Mouse (Mus musculus): ENCODE measurements at regions not wholly inside any gene's neighbourhood (a gene's known extent, or its start where the extent isn't known, plus 50 kb on each side); places are given as distances from the start of the nearest gene placed in this dataset.
A peak's percentile ranks its signal among the peaks of the same experiment; 100 is the strongest.
"Not testable (repeated sequence)": the region's sequence is repeated elsewhere in the genome, so short reads cannot be mapped to it uniquely, and the experiment has no call there.

DNA sequence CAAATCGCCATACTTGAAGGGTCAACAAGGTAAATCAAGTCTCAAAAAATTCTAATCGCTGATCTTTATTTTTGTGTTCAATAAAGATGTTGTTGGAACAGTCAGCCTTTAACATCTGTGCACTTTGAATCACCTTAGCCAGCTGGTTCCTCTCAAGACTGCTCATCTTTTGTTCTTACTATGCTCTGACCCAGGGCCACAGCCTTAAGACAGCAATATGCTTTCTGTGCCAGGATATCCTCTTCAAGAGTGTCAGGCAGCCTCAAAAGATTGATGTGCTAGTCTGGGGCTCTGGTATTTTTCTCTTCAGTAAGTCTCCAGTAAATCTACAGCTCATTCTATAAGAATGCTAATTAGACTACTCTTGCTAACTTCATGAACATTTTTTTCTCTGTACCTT lies 199.9 kb downstream of the Dph6 start:
- no peak for DNase-seq (ENCODE audit: low spot score in 2 of 2)

DNA sequence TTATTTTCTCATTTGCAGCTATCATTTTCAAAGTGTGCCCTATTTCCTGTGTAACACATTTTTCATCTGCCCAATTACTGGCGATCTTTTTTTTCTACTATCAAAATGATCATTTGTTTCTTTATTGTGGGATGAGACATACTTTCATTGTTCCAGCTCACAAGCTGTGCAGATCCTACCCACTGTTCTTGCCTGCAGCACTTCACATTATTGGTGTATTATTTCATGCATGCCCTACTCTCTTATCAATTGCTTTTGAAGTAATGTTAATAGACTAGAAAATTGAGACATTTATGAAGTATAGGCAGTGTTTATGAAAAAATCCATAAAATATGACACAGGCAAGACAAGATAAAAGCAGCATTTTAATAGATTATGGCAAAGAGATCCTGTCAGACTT lies 204.6 kb downstream of the Dph6 start:
- DNase-seq (ENCODE audit: low spot score in 2 of 2): no peak

DNA sequence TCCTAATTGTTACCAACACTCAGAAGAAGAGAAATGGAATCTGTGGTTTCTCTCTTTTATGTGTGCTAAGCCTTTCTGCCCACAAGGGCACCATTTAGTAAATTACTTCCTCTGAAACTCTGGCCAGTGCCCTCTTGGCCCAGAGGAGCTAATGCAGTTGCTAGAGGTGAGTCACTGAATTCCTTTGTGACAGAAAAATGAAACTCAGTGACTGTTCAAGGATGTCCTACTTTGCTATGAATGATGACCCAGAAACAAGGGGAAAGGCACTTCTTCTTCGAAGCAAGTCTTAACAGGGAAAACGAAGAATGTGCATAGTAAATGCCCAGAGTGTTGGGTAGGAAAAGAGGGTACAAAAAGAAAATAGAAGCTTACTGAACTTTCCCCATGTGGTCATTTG lies 211.0 kb downstream of the Dph6 start:
- DNase-seq (ENCODE audit: low spot score in 2 of 2): no peak

DNA sequence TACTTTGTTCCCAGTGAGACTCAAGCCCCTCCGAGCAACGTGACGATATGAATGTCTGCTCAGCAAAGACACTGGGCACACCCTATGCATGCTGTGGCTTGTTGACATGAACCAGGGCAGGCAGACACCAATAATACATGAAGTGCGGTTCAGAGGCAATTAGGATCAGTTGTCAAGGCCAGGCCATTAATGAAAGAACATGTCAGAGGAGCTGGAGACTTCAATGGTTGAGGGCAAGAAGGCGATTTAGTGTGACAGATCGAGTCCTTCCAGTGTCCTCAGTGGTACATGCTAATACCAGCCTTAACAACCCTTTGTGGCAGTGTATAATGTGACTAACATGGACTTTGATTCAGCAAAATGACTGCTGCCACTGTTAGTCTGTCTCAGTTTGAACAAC lies 213.8 kb downstream of the Dph6 start:
- DNase-seq (ENCODE audit: low spot score in 2 of 2): no peak

DNA sequence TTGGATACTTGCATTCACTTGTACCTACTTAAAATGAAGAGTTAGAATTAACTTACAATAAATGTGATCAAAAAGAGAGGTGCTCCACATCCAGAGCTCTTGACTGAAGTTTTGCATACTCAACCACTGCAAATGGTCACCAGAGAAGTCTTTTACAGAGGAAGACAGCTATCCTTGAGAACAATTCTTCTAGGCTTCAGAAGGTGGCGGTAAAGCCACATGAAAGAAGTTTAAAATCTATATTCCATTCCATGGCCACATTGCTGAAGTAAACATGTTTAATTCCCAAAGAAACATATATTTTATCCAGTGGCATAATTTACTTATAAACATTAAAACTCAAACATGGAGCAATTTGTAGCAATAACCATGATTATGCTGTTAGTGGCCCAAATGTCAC lies 215.1 kb downstream of the Dph6 start:
- DNase-seq (ENCODE audit: low spot score in 2 of 2): no peak

DNA sequence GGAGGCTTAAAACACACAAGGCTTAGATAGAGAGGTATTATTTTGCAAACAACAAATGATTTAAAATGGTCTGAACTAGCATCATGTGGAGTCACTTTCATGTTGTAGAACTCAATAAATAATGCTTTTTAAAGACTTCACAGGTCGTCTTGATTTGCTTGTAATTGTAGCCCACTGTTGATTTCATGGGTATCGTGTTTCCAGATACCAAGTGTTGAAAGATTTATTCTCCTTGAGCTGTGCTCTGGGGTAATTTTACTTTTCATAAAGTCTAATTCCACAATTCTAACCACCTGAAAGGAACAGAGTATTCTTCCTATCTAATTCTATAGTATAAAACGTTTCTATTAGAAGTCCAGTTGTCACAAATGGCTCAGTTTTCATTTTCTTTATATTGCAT lies 216.7 kb downstream of the Dph6 start:
- DNase-seq (ENCODE audit: low spot score in 2 of 2): no peak

DNA sequence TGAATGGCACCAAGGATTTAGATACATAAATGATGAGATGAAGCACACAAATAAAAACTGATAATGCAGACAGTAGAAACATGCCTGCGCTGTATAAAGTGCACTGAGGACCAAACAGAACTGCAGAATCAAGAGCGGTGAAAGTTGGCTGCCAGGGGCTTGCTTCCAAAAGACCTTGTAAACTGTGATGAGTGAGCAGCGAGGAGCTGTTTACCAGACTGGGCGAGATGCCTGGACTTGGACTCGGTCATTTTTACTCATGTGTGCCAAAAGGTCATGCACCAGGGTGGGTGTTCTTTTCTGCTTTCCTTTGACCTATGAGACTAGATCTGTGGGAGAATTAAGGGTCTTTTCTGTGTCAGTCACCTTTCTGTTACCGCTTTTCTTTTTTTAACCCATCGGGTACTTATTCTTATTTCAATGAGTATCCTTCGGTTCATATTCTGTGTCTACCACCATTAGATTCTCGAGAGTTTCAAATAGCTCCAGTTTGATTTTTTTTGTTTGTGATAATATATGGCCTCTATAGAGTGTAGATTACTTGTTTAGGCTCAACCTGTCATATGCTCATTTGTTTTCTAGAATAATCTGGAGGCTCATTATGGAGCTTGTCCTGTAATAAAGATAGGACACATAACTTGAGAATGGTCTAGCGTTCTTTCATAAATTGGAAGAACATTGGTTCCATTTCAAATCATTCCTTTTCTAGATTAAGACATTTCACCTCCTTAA lies 226.3 kb upstream of the Zfp770 start:
- DNase-seq (ENCODE audit: low spot score in 2 of 2): peak; percentile 12 to 68

GRCm38 (mm10) chr2:114419346-114419745 lies 218.1 kb upstream of the Zfp770 start:
- no peak for DNase-seq (ENCODE audit: low spot score in 2 of 2)

- no peak for DNase-seq (ENCODE audit: low spot score in 2 of 2)
Observed at GRCm38 (mm10) chr2:114413013-114413412, 211.7 kb upstream of the Zfp770 start.

DNA sequence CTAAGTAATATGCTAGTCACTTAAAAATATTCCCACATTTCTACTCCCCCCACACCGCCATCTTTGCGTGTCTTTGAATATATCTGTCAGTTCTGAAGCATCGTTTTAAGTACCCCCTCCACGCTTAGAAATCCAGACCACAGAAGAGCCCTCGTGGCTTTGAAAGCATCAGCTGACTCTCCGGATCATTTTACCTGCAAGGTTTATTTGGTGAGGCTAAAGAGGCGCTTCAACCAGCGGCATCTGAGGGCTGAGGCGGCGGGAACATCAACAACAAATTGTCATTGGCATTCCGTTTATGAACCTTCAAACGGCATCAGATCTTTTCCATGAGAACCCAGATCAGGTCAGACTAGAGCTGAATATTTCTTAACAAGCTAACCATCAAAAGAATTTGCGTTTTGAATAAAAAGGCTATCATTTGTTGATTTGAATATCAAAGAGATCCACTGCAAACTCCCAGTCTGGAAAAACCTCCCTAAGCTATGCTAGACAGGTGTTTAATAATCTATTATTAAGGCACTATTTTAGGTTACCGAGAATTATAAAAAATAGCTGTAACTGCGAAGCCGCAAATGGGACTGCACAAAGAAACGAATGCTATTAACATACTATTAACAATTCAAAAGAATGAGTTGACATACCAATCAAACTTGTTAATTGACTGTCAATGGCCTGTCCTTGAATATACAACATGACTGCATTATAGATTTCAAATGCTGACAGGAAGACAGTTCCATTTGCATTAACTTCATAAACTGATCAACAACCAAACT lies 210.9 kb upstream of the Zfp770 start:
- no peak for DNase-seq (ENCODE audit: low spot score in 2 of 2)

- DNase-seq (ENCODE audit: low spot score in 2 of 2): no peak
Observed at GRCm38 (mm10) chr2:114410717-114411116, 209.4 kb upstream of the Zfp770 start.

- no peak for DNase-seq (ENCODE audit: low spot score in 2 of 2)
Observed at GRCm38 (mm10) chr2:114409542-114409941, 208.3 kb upstream of the Zfp770 start.

DNA sequence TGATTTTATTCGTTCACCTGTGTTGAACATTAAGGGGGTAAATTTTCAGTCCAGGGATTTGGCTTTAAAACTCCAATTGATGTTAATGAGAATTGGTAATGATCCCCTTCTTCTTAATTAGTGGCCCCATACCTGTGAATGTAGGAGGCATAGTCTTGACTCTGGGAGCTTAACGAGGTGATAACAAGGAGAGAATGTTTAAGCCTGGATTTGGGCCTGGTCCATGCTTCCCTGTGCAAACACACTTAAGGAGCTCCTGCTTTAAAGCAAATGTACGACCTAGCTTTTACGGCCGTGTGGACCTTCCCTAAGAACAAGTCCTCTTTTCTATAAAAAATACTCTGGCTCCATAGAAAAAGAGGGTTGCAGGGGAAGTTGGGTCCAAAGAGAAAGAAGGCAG lies 206.1 kb upstream of the Zfp770 start:
- DNase-seq (ENCODE audit: low spot score in 2 of 2): no peak

GRCm38 (mm10) chr2:114384566-114384965 lies 183.3 kb upstream of the Zfp770 start:
- no peak for DNase-seq (ENCODE audit: low spot score in 2 of 2)

- DNase-seq (ENCODE audit: low spot score in 2 of 2): no peak
Observed at GRCm38 (mm10) chr2:114378844-114379533, 177.7 kb upstream of the Zfp770 start.

DNA sequence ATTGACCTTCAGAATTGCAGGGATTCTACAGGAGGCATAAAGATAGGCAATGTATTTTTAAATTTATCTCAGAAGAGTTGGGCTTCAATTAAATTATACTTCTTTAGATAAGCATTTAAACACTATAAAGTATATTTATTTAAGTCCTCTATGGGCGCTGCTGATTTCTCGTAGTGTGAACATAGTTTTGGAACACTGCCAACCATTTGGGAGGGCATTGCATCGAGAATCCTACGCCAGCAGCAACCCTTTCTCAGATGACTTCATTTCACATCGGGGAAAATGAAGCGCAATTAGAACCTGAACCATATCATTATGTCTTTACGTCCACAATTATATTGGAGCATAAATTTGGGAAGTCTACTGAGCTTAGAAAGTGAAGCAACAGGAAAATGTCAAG lies 172.2 kb upstream of the Zfp770 start:
- no peak for DNase-seq (ENCODE audit: low spot score in 2 of 2)

DNA sequence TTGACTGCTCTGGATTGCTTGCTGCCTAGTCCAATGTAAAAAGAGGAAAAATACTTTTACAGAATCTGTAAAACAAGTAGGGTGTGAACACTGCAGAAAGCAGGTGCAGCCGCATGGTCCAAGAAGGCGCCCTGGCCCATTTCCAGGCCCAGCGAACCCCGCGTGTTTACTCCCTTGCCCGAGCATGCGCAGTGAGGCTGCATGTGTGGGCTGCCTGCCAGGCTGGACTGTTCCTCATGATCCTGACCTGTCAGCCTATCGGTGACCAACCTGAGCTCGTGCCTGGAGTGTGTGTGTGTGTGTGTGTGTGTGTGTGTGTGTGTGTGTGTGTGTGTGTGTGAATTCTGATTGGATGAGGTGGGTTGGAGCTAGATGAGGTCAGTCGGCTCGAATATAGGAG lies 152.6 kb upstream of the Zfp770 start:
- DNase-seq (ENCODE audit: low spot score in 2 of 2): not testable (repeated sequence)

GRCm38 (mm10) chr2:114340578-114341293 lies 139.5 kb upstream of the Zfp770 start:
- DNase-seq (ENCODE audit: low spot score in 2 of 2): no peak

- no peak for DNase-seq (ENCODE audit: low spot score in 2 of 2)
Observed at GRCm38 (mm10) chr2:114301746-114302145, 100.5 kb upstream of the Zfp770 start.

GRCm38 (mm10) chr2:114295110-114295509 lies 93.8 kb upstream of the Zfp770 start:
- no peak for DNase-seq (ENCODE audit: low spot score in 2 of 2)

DNA sequence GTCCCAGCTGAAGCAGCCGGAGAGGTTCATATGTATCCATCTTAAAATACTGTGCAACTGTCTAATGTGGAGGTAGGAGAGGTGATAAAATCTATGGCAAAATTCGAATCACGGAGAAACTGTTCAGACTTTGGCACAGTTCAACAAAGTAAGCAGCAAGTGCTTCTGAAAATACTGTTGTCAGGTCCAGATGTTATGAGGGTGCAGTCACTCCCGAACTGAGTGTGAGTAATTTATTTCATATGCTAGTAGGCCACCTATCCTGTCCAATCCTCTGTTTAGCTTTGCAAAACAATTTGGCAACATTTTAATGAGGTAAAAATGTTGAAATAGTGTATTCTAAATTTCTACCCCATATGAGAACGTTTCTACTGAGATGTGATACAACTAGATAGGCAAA lies 90.1 kb upstream of the Zfp770 start:
- no peak for DNase-seq (ENCODE audit: low spot score in 2 of 2)

- no peak for DNase-seq (ENCODE audit: low spot score in 2 of 2)
Observed at GRCm38 (mm10) chr2:114275536-114275935, 74.3 kb upstream of the Zfp770 start.
